Mouse (Mus musculus): ENCODE measurements around the gene Zkscan7.
A peak's percentile ranks its signal among the peaks of the same experiment; 100 is the strongest.
"Not testable (repeated sequence)": the region's sequence is repeated elsewhere in the genome, so short reads cannot be mapped to it uniquely, and the experiment has no call there.

The Zkscan7 gene

GRCm38 (mm10) chr9:122885385-122885784, at the start of gene Zkscan7:
TSS of gene Zkscan7 (plus strand) at chr9:122885685.
- no peak for DNase-seq

- DNase-seq, result no peak
Measured at GRCm38 (mm10) chr9:122836126-122836525, 49.4 kb upstream of the Zkscan7 start.

- peak; percentile 51 to 53 for DNase-seq
Measured at GRCm38 (mm10) chr9:122836790-122837189, 48.7 kb upstream of the Zkscan7 start.

GRCm38 (mm10) chr9:122837216-122837615, 48.3 kb upstream of the Zkscan7 start:
- no peak for DNase-seq

GRCm38 (mm10) chr9:122837680-122838079, 47.8 kb upstream of the Zkscan7 start:
- DNase-seq, result peak; percentile 9 to 18

- DNase-seq, result no peak
Measured at GRCm38 (mm10) chr9:122843760-122844159, 41.7 kb upstream of the Zkscan7 start, which contains the start of gene Gm35549. TSS of gene Gm35549 (minus strand) at chr9:122844035.

GRCm38 (mm10) chr9:122845621-122846020, 39.9 kb upstream of the Zkscan7 start:
- no peak for DNase-seq

GRCm38 (mm10) chr9:122846156-122846555, 39.3 kb upstream of the Zkscan7 start:
- peak; percentile 27 to 34 for DNase-seq

- not testable (repeated sequence) for DNase-seq
Measured at GRCm38 (mm10) chr9:122847811-122848311, 37.6 kb upstream of the Zkscan7 start.

GRCm38 (mm10) chr9:122854526-122854925, 31.0 kb upstream of the Zkscan7 start:
- no peak for DNase-seq

GRCm38 (mm10) chr9:122855141-122855540, 30.3 kb upstream of the Zkscan7 start:
- DNase-seq, result not testable (repeated sequence)

- DNase-seq, result no peak
Measured at GRCm38 (mm10) chr9:122855617-122856016, 29.9 kb upstream of the Zkscan7 start.

- DNase-seq, result no peak
Measured at GRCm38 (mm10) chr9:122856716-122857115, 28.8 kb upstream of the Zkscan7 start.

- DNase-seq, result no peak
Measured at GRCm38 (mm10) chr9:122860752-122861151, 24.7 kb upstream of the Zkscan7 start.

- DNase-seq, result no peak
Measured at GRCm38 (mm10) chr9:122863731-122864130, 21.8 kb upstream of the Zkscan7 start.

GRCm38 (mm10) chr9:122864848-122865247, 20.6 kb upstream of the Zkscan7 start:
- no peak for DNase-seq

- peak; percentile 82 to 85 for DNase-seq
Measured at GRCm38 (mm10) chr9:122865697-122866166, 19.8 kb upstream of the Zkscan7 start, which contains the start of gene Zfp445. TSS of gene Zfp445 (minus strand) at chr9:122866006.

GRCm38 (mm10) chr9:122866192-122866591, 19.3 kb upstream of the Zkscan7 start:
- no peak for DNase-seq

GRCm38 (mm10) chr9:122872595-122872994, 12.9 kb upstream of the Zkscan7 start:
- DNase-seq, result no peak

- DNase-seq, result no peak
Measured at GRCm38 (mm10) chr9:122874653-122875052, 10.8 kb upstream of the Zkscan7 start.

- no peak for DNase-seq
Measured at GRCm38 (mm10) chr9:122875145-122875544, 10.3 kb upstream of the Zkscan7 start.

GRCm38 (mm10) chr9:122886372-122887179, 1.1 kb downstream of the Zkscan7 start:
- peak; percentile 69 to 70 for DNase-seq

GRCm38 (mm10) chr9:122901047-122901446, 15.6 kb downstream of the Zkscan7 start:
- DNase-seq, result no peak
